Comparison of ENCODE assay signal across 27 mouse cellular contexts in the genomic region with DNA sequence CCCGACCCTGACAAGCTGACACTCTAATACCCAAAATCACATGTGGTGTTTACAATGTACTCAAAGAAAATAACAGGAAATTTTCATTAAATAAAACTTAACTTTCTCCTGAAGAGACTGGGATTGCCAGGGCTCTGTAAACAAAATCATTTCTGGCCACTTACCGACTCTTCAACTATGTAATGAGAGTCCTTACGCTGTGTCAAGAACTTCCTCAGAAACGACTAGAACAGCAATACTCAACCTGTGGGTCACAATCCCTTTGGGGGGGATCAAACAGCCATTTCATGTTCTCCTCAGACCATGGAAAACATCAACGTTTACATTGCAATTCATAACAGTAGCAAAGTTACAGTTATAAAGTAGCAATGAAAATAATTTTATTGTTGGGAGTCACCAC.
"Had no signal": no experiment of that assay in that cellular context is flagged by ENCODE, and none has a peak within 500 bp of the region (broad histone marks: within the 10 kb centered on the region; RNA-seq: fewer than 3 reads in every experiment).

No protein-coding gene starts in this region.

- H3K9me3 ChIP-seq: embryonic facial prominence, embryonic 10.5 days; embryonic facial prominence, embryonic 12.5 days; embryonic facial prominence, embryonic 15.5 days; forebrain, embryonic 10.5 days; forebrain, embryonic 12.5 days; forebrain, embryonic 13.5 days; forebrain, embryonic 15.5 days had no signal

- H3K9ac ChIP-seq: embryonic facial prominence, embryonic 12.5 days; embryonic facial prominence, embryonic 13.5 days; embryonic facial prominence, embryonic 15.5 days; forebrain, embryonic 12.5 days; forebrain, embryonic 13.5 days; forebrain, embryonic 15.5 days; forebrain, postnatal 0 days had no signal

- ATAC-seq: forebrain, embryonic 13.5 days; forebrain, embryonic 14.5 days; forebrain, embryonic 15.5 days; forebrain, embryonic 16.5 days; forebrain, postnatal 0 days had no signal

- H3K27me3 ChIP-seq: embryonic facial prominence, embryonic 12.5 days; embryonic facial prominence, embryonic 13.5 days; embryonic facial prominence, embryonic 15.5 days; forebrain, embryonic 12.5 days; forebrain, embryonic 13.5 days; forebrain, embryonic 15.5 days had no signal

- H3K27ac ChIP-seq: embryonic facial prominence, embryonic 10.5 days; embryonic facial prominence, embryonic 12.5 days; embryonic facial prominence, embryonic 13.5 days; embryonic facial prominence, embryonic 15.5 days; forebrain, embryonic 10.5 days; forebrain, embryonic 12.5 days; forebrain, embryonic 13.5 days; forebrain, embryonic 15.5 days; gastrocnemius, adult 2 months had no signal

- H3K4me2 ChIP-seq: embryonic facial prominence, embryonic 12.5 days; embryonic facial prominence, embryonic 13.5 days; embryonic facial prominence, embryonic 15.5 days; forebrain, embryonic 12.5 days; forebrain, embryonic 13.5 days; forebrain, embryonic 15.5 days had no signal

- H3K4me1 ChIP-seq: embryonic facial prominence, embryonic 10.5 days; embryonic facial prominence, embryonic 12.5 days; embryonic facial prominence, embryonic 13.5 days; embryonic facial prominence, embryonic 15.5 days; forebrain, embryonic 10.5 days; forebrain, embryonic 12.5 days; forebrain, embryonic 13.5 days; forebrain, embryonic 15.5 days had no signal

- DNase-seq: cerebellum, adult 2 months; cerebellum, adult 8-10 months; cerebellum, adult 9-10 months; cerebellum, adult 9-11 months; cerebellum, postnatal 10 days; cerebellum, postnatal 14 days; cerebellum, postnatal 25 days; cerebellum, postnatal 36 days; embryo, embryonic 11 days; forebrain, postnatal 0 days; gastrocnemius, adult 2 months; gastrocnemius, postnatal 10 days; gastrocnemius, postnatal 14 days; gastrocnemius, postnatal 25 days; gastrocnemius, postnatal 36 days; heart, adult 18-20 months had no signal

- H3K4me3 ChIP-seq: embryonic facial prominence, embryonic 10.5 days; embryonic facial prominence, embryonic 12.5 days; embryonic facial prominence, embryonic 13.5 days; embryonic facial prominence, embryonic 15.5 days; erythroblast, embryonic 14.5 days; forebrain, embryonic 10.5 days; forebrain, embryonic 12.5 days; forebrain, embryonic 13.5 days; forebrain, embryonic 15.5 days; gastrocnemius, adult 2 months had no signal
